10 mouse cellular contexts compared by ENCODE assay signal in the genomic region with DNA sequence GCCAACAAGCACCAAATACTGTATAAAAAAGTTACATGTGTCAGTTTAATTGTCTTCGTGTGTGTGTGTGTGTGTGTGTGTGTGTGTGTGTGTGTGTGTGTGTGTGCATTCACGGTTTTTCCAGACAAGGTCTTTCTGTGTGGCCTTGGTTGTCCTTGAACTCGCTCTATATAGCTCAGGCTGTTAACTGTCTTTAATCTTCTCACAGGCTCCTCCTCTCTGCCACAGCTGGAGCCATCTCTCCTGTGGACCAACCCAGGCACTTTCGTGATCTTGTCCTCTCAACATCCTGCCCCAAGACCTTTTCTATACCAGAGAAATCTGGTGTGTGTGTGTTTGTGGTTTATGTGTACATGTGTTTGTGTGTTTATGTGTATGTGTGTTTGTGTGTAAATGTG. TPM values are rescaled to one million over a fixed set of nuclear protein-coding genes. Genes with fewer than 3 reads are reported as not detected.
DNase-seq lines count a peak whose midpoint lies in the region; ATAC-seq and TF ChIP-seq lines count a peak whose summit lies in the region.
"Had no signal": no experiment of that assay in that cellular context is flagged by ENCODE, and none has a peak within 500 bp of the region (broad histone marks: within the 10 kb centered on the region; RNA-seq: fewer than 3 reads in every experiment).

No protein-coding gene starts in this region.

- DNase-seq in adrenal gland, postnatal 10 days, result peak; percentile 23
- no peak for DNase-seq in adrenal gland, postnatal 14 days
- DNase-seq in kidney, adult 2 months, result no peak
- DNase-seq in kidney, postnatal 10 days, result no peak
- no peak for DNase-seq in embryonic facial prominence, embryonic 10.5 days (ENCODE audit: low spot score)
- no peak for DNase-seq in retina, embryonic 14.5 days (ENCODE audit: low spot score)
- no peak for DNase-seq in embryo, embryonic 10 days (ENCODE audit: low spot score)
- DNase-seq: cerebellum, adult 18-20 months had no signal

- no peaks in the 10 kb centered on the region for H3K27me3 ChIP-seq in kidney, adult 2 months (replicated peaks; ENCODE audit: control insufficient read depth, insufficient read depth, low read length)
- H3K27me3 ChIP-seq in embryonic facial prominence, embryonic 10.5 days (replicated peaks; ENCODE audit: low read depth, poor library complexity, severe bottlenecking), result no peaks in the 10 kb centered on the region
- no peaks in the 10 kb centered on the region for H3K27me3 ChIP-seq in limb, embryonic 15.5 days
- H3K27me3 ChIP-seq: neural tube, embryonic 12.5 days had no signal

- 26% methylated on average over 4 of the region's 4 CpGs for WGBS in kidney, adult 2 months
- WGBS in embryonic facial prominence, embryonic 10.5 days, result 53% methylated on average over 4 of the region's 4 CpGs
- 20% methylated on average over 4 of the region's 4 CpGs for WGBS in limb, embryonic 15.5 days

- peaks cover 57% of the 10 kb centered on the region for H3K4me1 ChIP-seq in kidney, adult 2 months (ENCODE audit: control insufficient read depth, insufficient read depth, low read length)
- H3K4me1 ChIP-seq in embryonic facial prominence, embryonic 10.5 days, result peaks cover 88% of the 10 kb centered on the region
- H3K4me1 ChIP-seq in limb, embryonic 15.5 days, result peaks cover 88% of the 10 kb centered on the region

- H3K36me3 ChIP-seq in kidney, adult 2 months (ENCODE audit: control insufficient read depth, insufficient read depth, low read length), result no peaks in the 10 kb centered on the region
- no peaks in the 10 kb centered on the region for H3K36me3 ChIP-seq in embryonic facial prominence, embryonic 10.5 days (replicated peaks)
- H3K36me3 ChIP-seq in limb, embryonic 15.5 days, result no peaks in the 10 kb centered on the region
- H3K36me3 ChIP-seq: neural tube, embryonic 12.5 days had no signal

- no peak overlapping the region for H3K9ac ChIP-seq in limb, embryonic 15.5 days
- H3K9ac ChIP-seq: neural tube, embryonic 12.5 days had no signal

- ATAC-seq in limb, embryonic 15.5 days (ENCODE audit: insufficient number of reproducible peaks, low FRiP score, low TSS enrichment, low read depth), result no peak

- TF ChIP-seq POLR2A in kidney, adult 2 months (IDR thresholded peaks at IDR 0.05; ENCODE audit: low read depth, low read length), result no peak

- H3K9me3 ChIP-seq in embryonic facial prominence, embryonic 10.5 days, result no peaks in the 10 kb centered on the region
- no peaks in the 10 kb centered on the region for H3K9me3 ChIP-seq in limb, embryonic 15.5 days
- H3K9me3 ChIP-seq: neural tube, embryonic 12.5 days had no signal

- no peak overlapping the region for H3K4me2 ChIP-seq in limb, embryonic 15.5 days

- no peak for TF ChIP-seq CTCF in kidney, adult 2 months (conservative IDR thresholded peaks at IDR 0.05; ENCODE audit: insufficient read depth, insufficient read length, low read depth, low read length)

- peak overlapping the region; percentile 58 for H3K27ac ChIP-seq in kidney, adult 2 months (ENCODE audit: insufficient read depth, low read depth, low read length)
- H3K27ac ChIP-seq in embryonic facial prominence, embryonic 10.5 days (replicated peaks), result peak overlapping the region; percentile 84
- peak overlapping the region; percentile 89 for H3K27ac ChIP-seq in limb, embryonic 15.5 days

- H3K4me3 ChIP-seq in kidney, adult 2 months (ENCODE audit: insufficient read depth, low read depth, low read length), result no peak overlapping the region
- H3K4me3 ChIP-seq in embryonic facial prominence, embryonic 10.5 days, result 0 out of 2 replicates have a peak overlapping the region, but pooled peaks have one; percentile 24
- H3K4me3 ChIP-seq in limb, embryonic 15.5 days, result no peak overlapping the region
- H3K4me3 ChIP-seq: neural tube, embryonic 12.5 days had no signal

RNA-seq across cellular contexts. Expression of a gene that starts 24.6 kb away (rescaled TPM):
- total RNA-seq in adrenal gland, postnatal 10 days (2021), result 10 to 100 TPM; 53.1 to 60.4 TPM
- 56.5 and 57.5 TPM in 2 replicates for total RNA-seq in adrenal gland, postnatal 14 days (2021)
- 200 and 216 TPM in 2 replicates for polyA plus RNA-seq in kidney, adult 2 months (2012; rRNA removed)
- 11.9 and 12.3 TPM in 2 replicates for polyA plus RNA-seq in embryonic facial prominence, embryonic 10.5 days (2016; fragmentation: Nextera tagmentation; extraction: Ambion mirVana)
- 25.4 and 25.8 TPM in 2 replicates for polyA plus RNA-seq in limb, embryonic 15.5 days (2015; fragmentation: Nextera tagmentation; extraction: Ambion mirVana)

RNA-seq across cellular contexts. Expression of a gene that starts 24.9 kb away (rescaled TPM):
- under 1 TPM; 0.42 to 0.51 TPM for total RNA-seq in adrenal gland, postnatal 10 days (2021)
- total RNA-seq in adrenal gland, postnatal 14 days (2021), result 0.30 and 0.48 TPM in 2 replicates
- polyA plus RNA-seq in kidney, adult 2 months (2012; rRNA removed), result 2.1 and 2.5 TPM in 2 replicates
- polyA plus RNA-seq in embryonic facial prominence, embryonic 10.5 days (2016; fragmentation: Nextera tagmentation; extraction: Ambion mirVana), result 0.65 and 0.81 TPM in 2 replicates
- 0.38 TPM in 2 replicates for polyA plus RNA-seq in limb, embryonic 15.5 days (2015; fragmentation: Nextera tagmentation; extraction: Ambion mirVana)

RNA-seq across cellular contexts. Expression of a gene that starts 48.5 kb away (rescaled TPM):
- 10 to 100 TPM; 12.9 to 17.4 TPM for total RNA-seq in adrenal gland, postnatal 10 days (2021)
- 15.6 and 16.0 TPM in 2 replicates for total RNA-seq in adrenal gland, postnatal 14 days (2021)
- 25.2 and 32.1 TPM in 2 replicates for polyA plus RNA-seq in kidney, adult 2 months (2012; rRNA removed)
- 19.4 and 20.1 TPM in 2 replicates for polyA plus RNA-seq in embryonic facial prominence, embryonic 10.5 days (2016; fragmentation: Nextera tagmentation; extraction: Ambion mirVana)
- polyA plus RNA-seq in limb, embryonic 15.5 days (2015; fragmentation: Nextera tagmentation; extraction: Ambion mirVana), result 13.8 TPM in 2 replicates

RNA-seq across cellular contexts. Expression of a gene that starts 48.6 kb away (rescaled TPM):
- total RNA-seq in adrenal gland, postnatal 10 days (2021), result 10 to 100 TPM; 36.0 to 36.1 TPM
- total RNA-seq in adrenal gland, postnatal 14 days (2021), result 38.6 and 45.9 TPM in 2 replicates
- 29.3 and 31.6 TPM in 2 replicates for polyA plus RNA-seq in kidney, adult 2 months (2012; rRNA removed)
- 62.3 and 64.3 TPM in 2 replicates for polyA plus RNA-seq in embryonic facial prominence, embryonic 10.5 days (2016; fragmentation: Nextera tagmentation; extraction: Ambion mirVana)
- polyA plus RNA-seq in limb, embryonic 15.5 days (2015; fragmentation: Nextera tagmentation; extraction: Ambion mirVana), result 39.4 and 41.7 TPM in 2 replicates

RNA-seq across cellular contexts. Expression of a gene that starts 52.9 kb away (rescaled TPM):
- total RNA-seq in adrenal gland, postnatal 10 days (2021), result 10 to 100 TPM; 35.2 to 39.3 TPM
- 33.5 and 35.6 TPM in 2 replicates for total RNA-seq in adrenal gland, postnatal 14 days (2021)
- polyA plus RNA-seq in kidney, adult 2 months (2012; rRNA removed), result 23.0 and 25.8 TPM in 2 replicates
- 4.1 and 5.2 TPM in 2 replicates for polyA plus RNA-seq in embryonic facial prominence, embryonic 10.5 days (2016; fragmentation: Nextera tagmentation; extraction: Ambion mirVana)
- 12.0 and 13.4 TPM in 2 replicates for polyA plus RNA-seq in limb, embryonic 15.5 days (2015; fragmentation: Nextera tagmentation; extraction: Ambion mirVana)
